Mouse (Mus musculus) lung, postnatal 0 days (tissue): Measurements from ENCODE around the gene Timm22. TPM values are rescaled to one million over a fixed set of nuclear protein-coding genes. Genes with fewer than 3 reads are reported as not detected.
A peak's percentile ranks its signal among the peaks of the same experiment; 100 is the strongest.

ENCODE experiments used
- ATAC-seq: fragments of 200-750 bp; cut with Nextera tagmentation; 2 replicates; pipeline ENCODE4 v1.8.0; 2017; ENCODE audit warnings: moderate library complexity
- DNase-seq: peaks from one replicate; pipeline ENCODE4 v3.0.0-alpha.2; 2016; ENCODE audit warnings: low spot score
- H3K27ac ChIP-seq: fragments of 300-500 bp; sonication (generic); 2 replicates; pipeline ENCODE4 v1.5.1; 2014; ENCODE audit warnings: antibody characterized with exemption, mild to moderate bottlenecking, low read length, mixed read lengths
- H3K27me3 ChIP-seq: fragments of 300-500 bp; sonication (generic); replicated peaks from 2 replicates; pipeline ENCODE4 v1.6.1; 2014; ENCODE audit warnings: low read length, mixed read lengths; ENCODE audit not compliant: insufficient read depth
- H3K36me3 ChIP-seq: fragments of 300-500 bp; sonication (generic); 2 replicates; pipeline ENCODE4 v1.6.1; 2014; ENCODE audit warnings: low read length, mixed read lengths; ENCODE audit not compliant: insufficient read depth
- H3K4me1 ChIP-seq: fragments of 300-500 bp; sonication (generic); 2 replicates; pipeline ENCODE4 v1.6.1; 2014; ENCODE audit warnings: antibody characterized with exemption, low read depth, low read length, mixed read lengths; ENCODE audit not compliant: insufficient read depth
- H3K4me2 ChIP-seq: fragments of 300-500 bp; sonication (generic); replicated peaks from 2 replicates; pipeline ENCODE4 v1.6.1; 2014; ENCODE audit warnings: low read depth, mild to moderate bottlenecking, low read length, moderate library complexity, mixed read lengths
- H3K4me3 ChIP-seq: fragments of 300-500 bp; sonication (generic); 2 replicates; pipeline ENCODE4 v1.5.1; 2014; ENCODE audit warnings: low read depth, low read length
- H3K9ac ChIP-seq: fragments of 300-500 bp; sonication (generic); replicated peaks from 2 replicates; pipeline ENCODE4 v1.6.1; 2014; ENCODE audit warnings: low read depth, mild to moderate bottlenecking
- H3K9me3 ChIP-seq: fragments of 300-500 bp; sonication (generic); 2 replicates; pipeline ENCODE4 v1.6.1; 2016; ENCODE audit warnings: low read length, mixed read lengths
- CTCF ChIP-seq: IDR thresholded peaks from 2 replicates; pipeline ENCODE4 v1.5.1; 2016; ENCODE audit warnings: antibody characterized with exemption, mild to moderate bottlenecking
- EP300 ChIP-seq: IDR thresholded peaks from 2 replicates; pipeline ENCODE4 v1.6.1; 2016; ENCODE audit warnings: antibody characterized with exemption, mild to moderate bottlenecking, control low read depth
- WGBS: fragments of 180-500 bp; shearing (Covaris S2); extraction: QIAGEN DNeasy Blood & Tissue Kit; methylation state at CpG from one replicate; pipeline ENCODE4 v1.1.7; 2014; 5-methylcytosine and 5-hydroxymethylcytosine counted together
- polyA plus RNA-seq: library from polyadenylated mRNA; unstranded; fragments of >200 nt; fragmentation: Nextera tagmentation; extraction: Ambion mirVana; gene quantifications from 2 replicates; pipeline ENCODE4 v1.2.1, GENCODE M21; 2015

Gene Timm22
- polyA plus RNA-seq: 64.4 and 81.7 TPM in 2 replicates

DNA sequence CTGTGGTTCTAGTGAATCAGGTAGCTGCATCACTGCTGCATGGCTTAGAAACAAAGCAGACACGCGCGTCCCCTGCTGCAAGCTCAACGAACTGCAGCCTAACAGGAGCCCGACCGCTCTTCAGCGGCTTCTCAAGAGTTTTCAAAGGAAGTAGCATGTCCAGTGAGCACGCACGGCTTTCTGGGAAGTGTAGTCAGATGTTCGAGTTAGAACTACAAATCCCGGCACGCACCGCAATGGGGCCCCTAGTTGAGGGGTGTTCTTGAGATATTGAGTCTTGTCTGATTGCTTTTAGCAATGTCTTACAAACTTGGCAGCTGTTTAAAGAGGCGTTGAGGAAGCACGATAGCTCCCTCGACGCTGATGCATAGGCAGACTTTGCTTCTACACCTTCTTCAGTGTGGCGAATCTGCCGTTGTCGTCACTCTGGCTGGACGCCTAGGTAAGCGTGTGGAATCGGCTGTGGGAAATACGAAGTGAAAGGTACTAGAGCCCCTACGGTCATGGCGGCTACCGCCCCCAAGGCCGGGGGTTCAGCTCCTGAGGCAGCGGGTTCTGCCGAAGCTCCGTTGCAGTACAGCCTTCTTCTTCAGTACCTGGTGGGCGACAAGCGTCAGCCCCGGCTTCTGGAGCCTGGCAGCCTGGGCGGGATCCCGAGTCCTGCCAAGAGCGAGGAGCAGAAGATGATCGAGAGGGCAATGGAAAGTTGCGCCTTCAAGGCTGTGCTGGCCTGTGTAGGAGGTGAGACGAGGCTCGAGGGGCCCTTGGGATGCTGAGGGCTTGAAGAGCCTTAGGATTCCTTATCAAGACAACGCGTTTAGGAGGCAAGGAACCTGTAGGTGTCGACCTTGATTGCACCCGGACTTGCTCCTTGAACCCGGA, at the start of gene Timm22:
TSS of gene Timm22 (plus strand) at position 251 of the 882 bp plus-strand sequence.
- DNase-seq (peak; percentile 98), ATAC-seq (peak; percentile 97)
- Histone ChIP-seq H3K27me3 (no peaks in the 10 kb centered on the region), H3K4me2 (peak within 1 kb of the TSS; percentile 92), H3K9ac (peak within 1 kb of the TSS; percentile 94), H3K4me1 (no peaks in the 10 kb centered on the region), H3K4me3 (peak within 1 kb of the TSS; percentile 88), H3K9me3 (no peaks in the 10 kb centered on the region), H3K36me3 (no peaks in the 10 kb centered on the region), H3K27ac (peak within 1 kb of the TSS; percentile 64)
- peak; percentile 54; the same call in 1 of the 2 replicates for TF ChIP-seq EP300
- peak; percentile 99 for TF ChIP-seq CTCF
- under 1% methylated on average over 46 of the region's 46 CpGs for WGBS

DNA sequence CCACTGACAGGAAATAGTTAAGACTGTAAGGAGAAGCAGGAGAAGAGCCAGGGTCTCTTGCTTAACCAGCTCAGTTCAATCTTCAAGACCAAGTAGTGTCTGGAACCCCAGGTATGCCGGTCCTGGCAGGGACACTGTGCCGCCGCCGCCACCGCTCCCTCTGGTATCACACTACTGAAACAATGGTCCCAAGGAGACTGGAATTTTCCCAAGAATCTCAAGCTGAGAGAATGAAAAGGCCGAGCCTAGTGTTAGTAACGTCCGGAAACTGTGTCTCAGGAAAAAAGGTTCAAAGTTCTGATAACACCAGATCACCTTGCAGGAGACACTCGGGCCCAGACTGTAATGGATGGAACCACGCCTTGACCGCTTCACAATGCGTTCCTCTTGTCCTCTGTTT, 49.3 kb upstream of the Timm22 start:
- Histone ChIP-seq H3K9ac (no peak overlapping the region), H3K4me2 (no peak overlapping the region), H3K27ac (no peak overlapping the region), H3K36me3 (no peaks in the 10 kb centered on the region), H3K4me1 (no peaks in the 10 kb centered on the region), H3K9me3 (no peaks in the 10 kb centered on the region), H3K27me3 (no peaks in the 10 kb centered on the region), H3K4me3 (no peak overlapping the region)
- ATAC-seq (no peak), DNase-seq (no peak)
- TF ChIP-seq CTCF (no peak), EP300 (no peak)
- WGBS: 56% methylated on average over 12 of the region's 12 CpGs

DNA sequence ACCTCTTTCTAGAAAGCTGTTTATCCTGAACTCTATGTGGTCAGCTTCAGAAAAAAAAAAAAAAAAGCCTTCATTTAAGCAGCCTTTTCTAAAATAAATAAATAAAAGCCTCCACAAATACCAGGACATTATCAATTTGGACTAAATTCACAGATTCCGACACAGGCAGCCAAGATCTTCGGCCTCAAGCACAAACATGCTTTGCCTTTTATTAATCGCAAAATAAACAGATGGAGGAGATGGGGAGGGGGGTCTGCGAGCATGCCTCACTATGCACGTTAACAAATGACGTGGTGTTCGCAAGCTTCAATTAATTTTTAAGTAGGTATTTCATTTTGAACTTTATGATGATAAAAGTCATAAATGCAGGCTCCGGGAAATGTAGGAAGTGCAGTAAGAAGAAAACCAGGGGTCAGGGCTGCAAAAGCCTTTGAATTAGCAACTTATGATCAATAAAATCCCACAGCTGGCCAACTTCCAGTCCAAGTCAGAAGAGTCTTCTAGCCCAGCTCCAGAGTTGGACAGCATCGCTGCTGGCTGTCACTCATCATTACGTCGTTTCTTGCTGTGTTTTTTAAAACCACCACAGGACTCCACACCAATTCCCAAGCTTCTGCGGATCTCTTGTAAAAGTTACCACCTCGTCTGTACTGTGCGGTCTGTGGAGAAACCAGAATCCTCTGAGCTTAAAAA, 48.0 kb upstream of the Timm22 start:
- H3K9me3 ChIP-seq: no peaks in the 10 kb centered on the region
- H3K4me1 ChIP-seq: no peaks in the 10 kb centered on the region
- H3K27me3 ChIP-seq: no peaks in the 10 kb centered on the region
- 57% methylated on average over 14 of the region's 14 CpGs for WGBS
- H3K4me2 ChIP-seq: no peak overlapping the region
- TF ChIP-seq EP300: no peak
- TF ChIP-seq CTCF: no peak
- no peak for DNase-seq
- no peak for ATAC-seq
- H3K9ac ChIP-seq: no peak overlapping the region
- H3K27ac ChIP-seq: no peak overlapping the region
- H3K4me3 ChIP-seq: no peak overlapping the region
- H3K36me3 ChIP-seq: no peaks in the 10 kb centered on the region

DNA sequence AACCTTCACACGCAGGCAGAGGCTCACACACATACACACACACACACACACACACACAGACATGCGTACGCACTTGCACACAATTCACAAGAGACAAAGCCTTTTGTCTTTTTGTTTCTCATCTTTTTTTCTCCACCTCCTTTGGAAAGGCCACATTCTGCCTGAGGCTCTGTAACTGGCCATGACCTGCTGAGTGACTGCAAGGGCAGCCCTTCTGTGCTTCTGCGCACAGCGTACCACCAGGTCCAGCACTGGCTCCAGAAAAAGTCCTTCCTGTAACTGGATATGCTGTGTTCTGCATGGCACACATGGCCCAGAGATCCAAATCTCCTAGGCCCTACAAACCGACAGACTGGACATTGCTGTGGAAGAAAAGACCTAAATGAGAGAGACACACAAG, 46.5 kb upstream of the Timm22 start:
- DNase-seq: no peak
- WGBS: 88% methylated on average over 6 of the region's 6 CpGs
- no peak for ATAC-seq

DNA sequence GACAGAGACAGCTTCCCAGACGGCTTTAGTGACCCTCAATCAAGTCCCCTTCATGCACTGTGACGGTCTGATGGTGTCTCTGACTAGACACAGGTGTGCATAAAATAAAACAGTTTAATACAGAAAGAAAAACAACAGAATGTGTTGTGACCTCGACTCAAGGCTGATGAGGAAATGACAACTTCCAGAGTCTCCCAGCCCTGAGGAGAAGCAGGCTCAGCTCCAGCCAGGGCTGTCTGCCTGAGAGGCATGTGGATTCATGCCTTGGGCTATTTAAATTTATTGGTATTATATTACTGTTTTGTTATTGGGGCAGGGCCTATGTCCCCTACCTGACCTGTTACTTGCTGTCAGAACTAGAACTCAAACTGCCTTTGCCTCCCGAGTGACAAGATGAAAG, 45.3 kb upstream of the Timm22 start:
- Histone ChIP-seq H3K4me1 (no peaks in the 10 kb centered on the region), H3K27ac (no peak overlapping the region), H3K9me3 (no peaks in the 10 kb centered on the region), H3K4me3 (no peak overlapping the region), H3K27me3 (no peaks in the 10 kb centered on the region), H3K4me2 (no peak overlapping the region), H3K36me3 (no peaks in the 10 kb centered on the region), H3K9ac (no peak overlapping the region)
- ATAC-seq: no peak
- DNase-seq: no peak
- TF ChIP-seq CTCF (no peak), EP300 (no peak)
- WGBS: 56% methylated on average over 4 of the region's 4 CpGs

More for the DNA sequence above, 46.5 kb upstream of the Timm22 start:
- H3K27ac ChIP-seq: no peak overlapping the region
- H3K9me3 ChIP-seq: no peaks in the 10 kb centered on the region
- no peaks in the 10 kb centered on the region for H3K27me3 ChIP-seq
- no peak overlapping the region for H3K4me2 ChIP-seq
- no peaks in the 10 kb centered on the region for H3K36me3 ChIP-seq
- no peak overlapping the region for H3K9ac ChIP-seq
- TF ChIP-seq CTCF (no peak), EP300 (no peak)
- H3K4me3 ChIP-seq: no peak overlapping the region
- H3K4me1 ChIP-seq: no peaks in the 10 kb centered on the region

DNA sequence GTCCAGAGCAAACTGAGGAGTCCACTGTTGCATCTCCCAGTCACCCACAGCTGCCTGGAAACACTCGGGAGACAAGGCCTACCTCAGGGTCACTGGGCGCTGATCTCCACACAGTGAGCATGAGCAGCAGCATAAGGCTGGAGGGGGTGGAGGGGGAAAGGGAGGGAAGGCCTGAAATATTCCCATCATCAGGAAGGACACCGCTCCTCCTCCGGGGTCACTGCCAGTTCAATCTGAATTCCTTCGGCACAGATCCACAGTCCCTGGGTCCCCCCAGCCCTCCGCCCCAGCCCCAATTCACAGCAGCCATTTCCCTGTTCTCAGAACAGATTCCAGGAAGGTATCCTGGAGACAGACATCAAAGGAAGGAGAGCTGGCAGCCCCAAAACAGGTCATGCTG, 43.6 kb upstream of the Timm22 start:
- no peak overlapping the region for H3K27ac ChIP-seq
- H3K4me1 ChIP-seq: no peaks in the 10 kb centered on the region
- ATAC-seq: no peak
- H3K4me3 ChIP-seq: no peak overlapping the region
- H3K9me3 ChIP-seq: no peaks in the 10 kb centered on the region
- TF ChIP-seq CTCF (no peak), EP300 (no peak)
- H3K27me3 ChIP-seq: no peaks in the 10 kb centered on the region
- H3K4me2 ChIP-seq: no peak overlapping the region
- no peak overlapping the region for H3K9ac ChIP-seq
- no peak for DNase-seq
- 28% methylated on average over 6 of the region's 6 CpGs for WGBS
- H3K36me3 ChIP-seq: no peaks in the 10 kb centered on the region
